Mouse (Mus musculus): ENCODE data around the gene Gabarapl2.
"Not testable (repeated sequence)": the region's sequence is repeated elsewhere in the genome, so short reads cannot be mapped to it uniquely, and the experiment has no call there.

The Gabarapl2 gene

DNA sequence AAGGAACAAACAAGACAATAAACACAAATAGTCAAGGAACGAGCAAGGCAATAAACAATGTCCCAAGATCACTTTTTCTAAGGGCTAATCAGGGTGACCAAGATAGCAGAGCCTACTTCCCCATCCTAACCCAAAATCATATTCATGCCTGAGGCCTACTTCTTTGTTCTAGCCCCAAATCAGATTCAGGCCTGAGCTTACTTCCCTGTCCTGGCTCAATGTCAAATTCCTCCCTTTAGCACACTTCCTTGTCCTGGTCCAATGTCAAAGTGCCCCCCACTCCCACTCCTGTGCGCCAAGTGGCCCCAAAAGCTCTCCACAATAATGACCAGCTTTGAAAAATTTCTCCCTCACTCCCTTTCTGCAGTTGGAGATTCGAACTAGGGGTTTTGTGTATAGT, 3.3 kb upstream of the Gabarapl2 start:
- DNase-seq (ENCODE audit: low spot score in 2 of 2): no peak

DNA sequence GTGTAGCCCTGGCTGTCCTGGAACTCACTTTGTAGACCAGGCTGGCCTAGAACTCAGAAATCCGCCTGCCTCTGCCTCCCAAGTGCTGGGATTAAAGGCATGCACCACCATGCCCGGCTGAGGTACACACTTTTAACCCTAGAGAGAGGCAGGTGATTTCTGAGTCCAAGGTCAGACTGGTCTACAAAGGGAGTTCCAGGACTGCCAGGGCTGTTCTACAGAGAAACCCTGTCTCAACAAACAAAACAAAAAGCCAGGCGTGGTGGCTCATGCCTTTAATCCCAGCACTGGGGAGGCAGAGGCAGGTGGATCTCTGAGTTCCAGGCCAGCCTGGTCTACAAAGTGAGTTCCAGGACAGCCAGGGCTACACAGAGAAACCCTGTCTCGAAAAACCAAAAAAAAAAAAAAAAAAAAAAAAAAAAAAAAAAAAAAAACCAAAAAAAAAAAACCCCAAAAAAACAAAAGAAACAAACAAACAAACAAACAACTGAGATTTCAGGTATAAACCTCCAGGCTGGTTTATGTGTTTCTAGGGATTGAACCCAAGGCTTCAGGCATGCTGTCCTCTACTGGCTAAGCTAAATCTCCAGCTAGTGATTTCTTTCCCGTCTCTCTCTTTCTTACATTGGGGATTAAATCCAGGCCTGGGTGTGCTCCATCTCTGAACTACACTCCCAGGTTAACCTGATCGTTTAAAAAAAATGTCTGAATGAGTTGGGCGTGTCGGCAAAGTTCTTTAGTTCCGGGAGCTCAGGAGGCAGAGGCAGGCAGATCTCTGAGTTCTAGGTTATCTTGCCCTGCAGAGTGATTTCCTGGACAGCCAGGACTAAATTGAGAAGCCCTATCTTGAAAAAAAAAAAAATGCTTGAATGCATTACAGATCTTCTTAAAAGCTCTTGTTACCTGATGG, 2.2 kb upstream of the Gabarapl2 start:
- not testable (repeated sequence) for DNase-seq (ENCODE audit: low spot score in 2 of 2)

DNA sequence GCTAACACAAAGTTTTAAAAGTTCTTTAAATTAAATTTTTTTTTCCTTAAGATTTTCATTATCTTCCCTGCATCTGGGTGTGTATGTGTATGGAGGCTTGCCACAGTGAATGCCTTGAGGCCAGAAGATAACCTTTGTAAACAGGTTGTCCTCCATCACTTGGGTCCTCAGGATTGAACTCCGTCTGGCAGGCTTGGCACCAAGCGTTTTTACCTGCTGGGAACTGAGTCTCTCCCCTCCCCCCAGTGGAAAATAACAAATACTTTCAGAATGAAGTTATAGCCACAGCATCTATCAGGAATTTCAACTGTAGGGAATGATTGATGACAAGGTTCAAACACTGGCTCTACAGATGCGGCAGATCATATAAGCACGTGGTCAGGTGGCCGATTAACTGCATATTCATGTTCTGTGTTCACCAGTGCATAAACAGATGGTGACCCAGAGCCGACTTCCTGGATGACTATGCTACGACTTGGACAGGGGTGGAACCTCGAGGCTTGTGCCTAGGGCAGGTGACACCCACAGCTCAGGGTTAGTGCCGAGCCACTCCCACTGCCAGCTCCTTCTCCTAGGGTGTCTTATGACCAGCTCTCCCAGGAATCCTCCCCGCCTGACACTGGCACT, 874 bp upstream of the Gabarapl2 start:
- DNase-seq (ENCODE audit: low spot score in 2 of 2): peak in 1 of 2 experiments; percentile 26

DNA sequence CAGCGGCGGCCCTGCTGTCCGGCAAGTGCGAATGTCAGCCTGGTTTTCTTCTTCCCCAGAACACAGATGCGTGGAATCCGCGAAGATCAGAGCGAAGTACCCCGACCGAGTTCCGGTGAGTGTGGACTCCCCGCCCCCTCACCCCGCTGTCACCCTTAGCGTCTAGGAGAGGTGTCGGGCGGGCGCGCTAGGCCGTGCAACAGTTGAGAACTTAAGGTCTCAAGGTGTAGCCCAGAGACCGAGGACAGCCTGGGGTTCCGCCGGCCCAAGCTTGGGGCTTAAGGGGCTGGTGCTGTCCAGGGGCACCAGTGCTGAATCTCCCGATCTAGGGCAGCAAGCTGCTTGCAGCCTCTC, 575 bp downstream of the Gabarapl2 start:
- peak; percentile 32 to 61 for DNase-seq (ENCODE audit: low spot score in 2 of 2)

DNA sequence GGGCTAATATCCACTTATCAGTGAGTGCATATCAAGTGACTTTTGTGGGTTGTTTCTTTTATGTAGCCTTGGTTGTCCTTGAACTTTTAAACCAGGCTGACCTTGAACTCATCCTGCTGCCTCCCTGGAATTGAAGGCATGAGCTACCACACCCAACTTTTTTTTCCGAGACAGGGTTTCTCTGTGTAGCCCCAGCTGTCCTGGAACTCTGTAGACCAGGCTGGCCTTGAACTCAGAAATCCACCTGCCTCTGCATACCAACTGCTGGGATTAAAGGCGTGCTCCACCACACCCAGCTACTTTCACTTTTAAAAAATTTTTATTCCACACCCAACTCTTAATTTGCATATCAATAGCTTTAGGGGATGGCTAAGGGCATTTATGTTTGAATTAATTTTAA, 3.0 kb downstream of the Gabarapl2 start:
- DNase-seq (ENCODE audit: low spot score in 2 of 2): no peak

DNA sequence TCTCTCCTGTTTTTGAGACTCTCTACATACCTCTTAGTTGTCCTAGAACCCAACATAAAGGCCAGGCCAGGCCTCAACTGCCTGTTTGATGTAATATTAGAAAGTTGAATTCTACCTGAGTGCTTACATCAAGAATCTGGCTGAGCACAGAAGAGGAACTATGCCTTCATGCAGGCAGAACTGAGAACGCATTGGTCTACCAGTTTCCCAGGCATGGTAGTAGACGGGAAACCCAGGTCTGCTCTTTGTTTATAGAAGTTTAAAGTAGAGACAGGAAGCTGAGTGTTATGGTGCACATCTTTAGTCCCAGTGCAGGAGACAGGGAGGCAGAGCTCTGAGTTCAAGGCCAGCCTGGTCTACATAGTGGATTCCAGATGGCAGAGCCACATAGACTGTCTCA, 6.6 kb downstream of the Gabarapl2 start:
- DNase-seq (ENCODE audit: low spot score in 2 of 2): no peak

DNA sequence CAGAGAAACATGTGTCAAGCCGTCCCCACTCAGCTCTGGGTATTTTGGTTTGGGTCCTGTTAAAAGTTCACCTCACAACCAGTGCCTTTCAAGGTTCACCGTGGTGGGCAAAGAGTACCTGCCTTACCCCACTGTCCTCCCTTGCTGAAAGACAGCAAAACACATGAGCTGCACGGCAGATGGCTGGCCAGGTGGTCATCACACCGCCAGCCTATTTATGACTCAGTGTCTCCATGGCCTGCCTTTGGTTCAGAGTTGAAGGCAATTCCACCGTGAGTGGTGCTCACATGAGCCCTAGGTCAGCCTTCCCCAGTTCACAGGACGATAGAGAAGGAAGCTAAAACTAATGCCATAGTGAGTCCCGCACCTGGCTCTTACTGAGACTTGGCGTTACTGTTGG, 7.5 kb downstream of the Gabarapl2 start:
- no peak for DNase-seq (ENCODE audit: low spot score in 2 of 2)

DNA sequence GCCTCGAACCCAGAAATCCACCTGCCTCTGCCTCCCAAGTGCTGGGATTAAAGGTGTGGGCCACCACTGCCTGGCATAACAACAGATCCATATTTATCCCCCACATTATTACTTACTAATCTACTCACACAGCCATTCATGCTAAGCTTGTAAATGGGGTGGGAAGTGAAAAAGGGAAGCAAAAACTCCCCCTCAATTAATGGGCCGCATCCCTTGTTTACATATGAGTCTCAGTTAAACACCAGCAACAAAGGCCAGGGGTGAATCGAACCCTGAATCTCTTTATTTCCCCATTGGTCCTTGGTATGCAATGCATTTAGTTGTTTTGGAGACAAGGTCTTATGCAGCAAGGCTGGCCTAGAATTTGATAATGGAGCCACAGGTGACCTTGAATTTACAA, 10.3 kb downstream of the Gabarapl2 start:
- DNase-seq (ENCODE audit: low spot score in 2 of 2): no peak

DNA sequence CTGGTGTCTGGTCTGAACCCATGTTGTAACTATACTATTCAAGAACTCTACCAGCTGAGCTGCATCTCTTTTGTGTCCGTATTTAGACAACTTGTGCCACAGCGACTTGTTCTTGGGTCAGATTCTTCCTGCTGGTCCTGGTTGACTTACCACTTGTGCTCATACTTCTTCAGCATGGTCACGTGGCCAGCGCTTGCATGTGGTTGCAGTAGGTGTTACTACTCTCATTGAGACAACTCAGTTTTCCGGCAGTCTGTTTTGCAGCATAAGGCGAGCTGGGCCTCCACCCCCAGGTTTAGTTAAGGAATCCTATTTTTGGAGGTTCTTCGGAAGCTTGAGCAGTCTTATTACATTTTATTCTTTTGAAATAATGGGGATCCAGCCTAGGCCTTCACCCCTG, 10.8 kb downstream of the Gabarapl2 start:
- DNase-seq (ENCODE audit: low spot score in 2 of 2): no peak

DNA sequence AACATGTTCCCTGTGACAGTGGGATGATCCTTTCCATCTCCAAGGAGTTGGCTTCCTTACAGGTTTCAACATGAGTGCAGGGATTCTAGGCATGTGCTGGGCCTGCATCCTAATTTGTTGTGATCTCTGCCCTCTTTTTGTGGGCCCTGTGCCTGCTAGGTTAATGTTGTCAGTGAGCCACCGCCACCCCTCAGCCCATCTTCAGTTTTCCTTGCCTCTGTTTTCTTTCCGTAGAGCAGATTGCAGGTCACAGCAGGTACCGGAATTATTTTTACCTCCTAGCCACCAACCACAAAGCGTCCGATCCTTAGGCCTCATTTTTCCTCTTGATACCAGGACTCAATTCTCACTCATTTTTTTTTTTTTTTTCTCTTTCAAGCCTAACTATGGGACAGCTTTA, 11.4 kb downstream of the Gabarapl2 start:
- no peak for DNase-seq (ENCODE audit: low spot score in 2 of 2)

DNA sequence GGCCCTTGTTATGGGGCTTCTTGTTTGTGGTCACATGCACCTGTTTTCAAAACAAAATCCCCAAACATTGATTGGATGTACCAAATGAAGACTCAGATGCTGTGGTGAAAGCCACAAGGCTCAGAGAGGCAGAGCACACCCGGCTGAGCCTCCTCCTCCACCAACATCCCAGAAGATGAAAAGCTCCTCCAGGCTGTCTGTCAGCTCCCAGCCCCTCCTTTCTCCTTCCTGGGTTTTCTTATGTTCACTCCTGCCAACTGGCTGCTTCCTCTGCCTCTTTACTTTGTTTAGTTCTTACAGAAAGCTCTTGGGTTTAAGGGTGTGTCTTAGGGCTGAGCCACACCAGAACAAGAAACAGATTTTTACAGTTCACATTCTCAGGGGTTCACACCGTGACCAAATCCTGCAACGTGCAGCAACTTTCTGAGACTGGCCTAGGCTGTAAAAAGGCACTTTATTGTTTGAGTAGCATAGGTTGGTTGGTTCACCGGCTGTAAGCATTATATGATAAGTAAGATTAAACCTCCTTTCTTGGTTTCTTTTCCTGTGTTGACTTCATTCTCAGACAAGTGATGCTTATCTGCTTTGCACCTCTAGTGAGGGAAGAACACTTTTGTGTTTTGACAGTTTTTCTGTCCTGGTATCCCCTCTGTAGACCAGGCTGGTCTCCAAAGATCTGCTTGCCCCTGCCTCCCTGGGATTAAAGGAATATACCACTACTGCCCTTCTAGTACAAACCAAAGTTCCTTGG, 14.5 kb downstream of the Gabarapl2 start:
- no peak for DNase-seq (ENCODE audit: low spot score in 2 of 2)

DNA sequence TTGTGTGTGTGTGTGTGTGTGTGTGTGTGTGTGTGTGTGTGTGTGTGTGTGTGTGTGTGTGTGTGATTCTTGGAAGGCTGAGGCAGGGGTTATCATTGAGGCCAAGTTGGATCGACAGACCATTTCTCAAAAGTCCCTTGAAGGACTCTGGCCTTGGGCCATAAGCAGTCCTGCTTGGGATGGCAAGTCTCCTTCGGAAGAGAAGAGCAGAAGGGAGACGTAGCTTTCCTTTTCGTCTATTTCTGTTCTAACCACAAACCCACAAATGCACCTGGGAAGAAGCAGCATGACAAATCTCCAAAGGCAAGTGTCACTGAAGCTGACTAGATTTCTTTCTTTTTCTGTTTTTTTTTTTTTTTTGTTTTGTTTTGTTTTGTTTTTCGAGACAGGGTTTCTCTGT, 15.4 kb downstream of the Gabarapl2 start:
- no peak for DNase-seq (ENCODE audit: low spot score in 2 of 2)

DNA sequence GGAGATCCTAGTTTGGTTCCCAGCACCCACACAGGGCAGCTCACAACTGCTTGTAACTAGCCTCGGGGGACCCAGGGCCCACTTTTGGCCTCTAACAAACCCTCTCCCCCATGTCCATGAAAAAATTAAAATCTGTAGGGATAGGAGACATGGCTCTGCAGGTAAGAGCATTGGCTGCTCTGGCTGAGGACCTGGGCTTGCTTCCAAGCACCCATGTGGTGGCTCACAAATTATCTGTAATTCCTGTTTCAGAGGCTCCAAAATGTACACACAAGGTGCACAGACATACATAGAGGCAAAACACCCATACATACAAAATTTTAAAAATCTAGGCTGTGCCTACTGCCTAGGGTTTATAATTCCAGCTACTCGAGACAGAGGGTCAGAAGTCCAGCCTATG, 16.7 kb downstream of the Gabarapl2 start:
- no peak for DNase-seq (ENCODE audit: low spot score in 2 of 2)

DNA sequence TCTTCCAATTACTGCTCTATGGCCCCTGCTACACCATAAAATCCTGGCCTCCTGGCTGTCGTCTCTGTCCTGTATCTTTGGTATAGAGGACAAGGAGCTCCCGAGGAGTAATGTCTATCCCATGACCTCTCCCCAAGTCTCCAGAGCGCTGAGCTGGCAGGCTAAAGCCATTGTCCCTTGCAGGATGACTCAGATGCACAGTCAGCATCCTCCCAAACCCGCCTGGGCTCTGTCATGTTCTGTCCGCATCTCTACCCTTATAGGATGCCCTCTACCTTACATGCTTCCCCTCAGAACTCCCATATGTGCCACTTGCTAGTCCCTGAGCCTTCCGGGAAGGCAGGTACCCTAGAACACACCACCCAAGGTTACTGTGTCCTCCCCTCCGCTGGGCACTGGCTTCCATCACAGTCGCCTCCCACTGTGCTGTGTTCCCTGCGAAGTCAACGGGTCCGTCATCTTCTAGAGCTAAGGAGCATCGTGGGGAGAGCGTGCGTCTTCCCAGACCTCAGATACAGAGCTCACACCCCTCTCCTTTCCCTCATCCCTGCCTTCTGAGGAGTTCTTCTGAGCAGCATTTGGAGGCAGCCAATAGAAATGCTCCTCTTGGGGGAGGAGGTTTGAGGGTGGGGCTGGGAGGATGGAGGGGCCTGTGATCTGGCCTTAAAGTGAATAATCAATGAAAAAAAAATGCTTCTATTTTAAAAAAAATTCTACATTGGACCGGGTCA, 20.3 kb downstream of the Gabarapl2 start:
- DNase-seq (ENCODE audit: low spot score in 2 of 2): no peak

DNA sequence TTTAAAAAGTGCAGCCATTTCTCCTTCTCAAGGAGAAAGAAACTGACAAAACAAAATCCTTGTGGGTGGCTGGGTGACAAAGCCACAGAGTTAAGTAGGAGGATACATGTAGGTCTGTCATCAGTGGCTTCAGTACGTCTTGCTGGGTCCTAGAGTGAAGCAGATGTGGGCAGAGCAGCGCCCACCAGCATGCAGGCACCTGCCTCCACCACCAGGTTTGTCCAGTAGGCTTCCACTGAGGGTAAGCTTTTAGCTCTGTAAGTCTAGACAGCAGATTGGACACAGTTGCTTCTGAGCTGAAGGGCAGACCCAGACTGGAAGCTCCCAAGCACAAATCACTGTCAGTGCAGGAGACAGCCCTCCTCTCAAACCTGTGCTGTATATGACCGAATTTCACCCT, 20.8 kb downstream of the Gabarapl2 start:
- DNase-seq (ENCODE audit: low spot score in 2 of 2): no peak

DNA sequence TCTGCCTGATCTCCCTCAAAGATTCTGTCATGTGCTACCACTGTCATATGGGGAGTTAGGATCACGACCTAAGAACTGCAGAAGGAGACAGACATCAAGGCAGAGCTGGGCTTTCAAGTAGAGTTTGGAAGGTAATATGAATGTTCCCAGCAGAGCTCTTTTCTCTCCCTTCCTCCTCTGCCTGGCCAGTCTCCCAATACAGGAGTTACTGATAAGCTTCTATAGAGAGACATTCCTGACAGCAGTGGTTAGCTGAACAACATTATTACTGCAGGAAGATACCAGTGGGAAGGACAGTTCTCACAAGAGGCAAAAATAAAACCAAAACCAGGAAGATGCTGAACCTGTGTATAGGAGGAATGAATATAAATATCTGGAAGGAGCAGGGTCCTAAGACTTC, 22.1 kb downstream of the Gabarapl2 start:
- DNase-seq (ENCODE audit: low spot score in 2 of 2): no peak

DNA sequence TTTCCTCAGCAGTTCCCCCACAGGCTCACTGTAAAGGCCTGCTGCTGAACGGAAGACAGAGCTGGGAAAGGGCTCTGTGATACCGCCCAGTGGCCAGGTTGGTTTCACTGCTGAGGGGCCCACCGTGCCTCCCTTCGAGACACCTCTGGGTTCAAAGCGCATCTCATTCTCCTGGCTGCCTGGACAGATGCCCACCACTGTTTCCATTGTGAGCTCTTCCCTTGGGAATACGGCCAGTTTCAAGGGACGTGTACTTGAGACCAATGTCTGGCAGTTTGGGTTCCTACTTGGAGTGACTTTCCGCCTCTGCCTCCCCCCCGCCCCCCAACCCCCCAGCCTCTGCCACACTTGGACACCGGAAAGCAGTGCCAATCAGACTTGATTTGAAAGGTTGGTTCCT, 22.6 kb downstream of the Gabarapl2 start:
- no peak for DNase-seq (ENCODE audit: low spot score in 2 of 2)

DNA sequence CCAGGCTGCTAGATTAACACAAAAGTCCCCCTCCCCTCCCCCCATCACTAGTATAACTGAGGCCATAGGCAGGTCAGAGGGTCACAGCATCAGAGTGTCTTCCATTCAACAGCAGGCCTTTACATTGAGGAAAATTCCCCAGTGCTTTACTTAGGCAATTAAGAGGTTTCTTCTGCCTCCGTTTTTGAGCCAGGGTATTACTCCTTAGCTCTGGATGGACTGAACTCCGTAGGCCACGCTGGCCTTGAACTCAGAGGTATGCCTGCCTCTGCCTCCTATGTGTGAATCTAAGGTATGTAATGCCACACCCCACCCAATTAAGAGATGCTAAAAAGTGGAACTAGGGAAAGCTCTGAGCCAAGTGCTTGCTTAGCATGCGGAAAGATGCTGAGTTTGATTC, 23.0 kb downstream of the Gabarapl2 start:
- DNase-seq (ENCODE audit: low spot score in 2 of 2): no peak

DNA sequence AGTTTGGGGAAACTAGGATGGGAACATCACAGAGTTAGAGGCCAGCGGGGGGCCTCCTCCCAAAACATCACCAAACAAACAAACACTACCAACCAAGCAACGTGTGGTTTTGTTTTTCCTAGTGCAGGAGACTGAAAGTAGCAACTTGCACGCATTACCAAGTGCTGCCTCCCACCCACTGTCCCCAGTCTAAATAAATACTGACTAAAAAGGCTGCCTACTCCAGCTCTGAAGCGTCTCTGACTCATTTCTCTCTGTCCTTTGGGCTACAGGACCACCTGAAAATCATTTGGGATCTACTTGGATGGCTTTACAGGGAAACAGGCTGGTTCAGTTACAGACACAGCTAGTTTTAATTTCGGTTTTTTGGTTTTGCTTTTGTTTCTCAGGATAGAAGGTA, 23.8 kb downstream of the Gabarapl2 start:
- DNase-seq (ENCODE audit: low spot score in 2 of 2): no peak

DNA sequence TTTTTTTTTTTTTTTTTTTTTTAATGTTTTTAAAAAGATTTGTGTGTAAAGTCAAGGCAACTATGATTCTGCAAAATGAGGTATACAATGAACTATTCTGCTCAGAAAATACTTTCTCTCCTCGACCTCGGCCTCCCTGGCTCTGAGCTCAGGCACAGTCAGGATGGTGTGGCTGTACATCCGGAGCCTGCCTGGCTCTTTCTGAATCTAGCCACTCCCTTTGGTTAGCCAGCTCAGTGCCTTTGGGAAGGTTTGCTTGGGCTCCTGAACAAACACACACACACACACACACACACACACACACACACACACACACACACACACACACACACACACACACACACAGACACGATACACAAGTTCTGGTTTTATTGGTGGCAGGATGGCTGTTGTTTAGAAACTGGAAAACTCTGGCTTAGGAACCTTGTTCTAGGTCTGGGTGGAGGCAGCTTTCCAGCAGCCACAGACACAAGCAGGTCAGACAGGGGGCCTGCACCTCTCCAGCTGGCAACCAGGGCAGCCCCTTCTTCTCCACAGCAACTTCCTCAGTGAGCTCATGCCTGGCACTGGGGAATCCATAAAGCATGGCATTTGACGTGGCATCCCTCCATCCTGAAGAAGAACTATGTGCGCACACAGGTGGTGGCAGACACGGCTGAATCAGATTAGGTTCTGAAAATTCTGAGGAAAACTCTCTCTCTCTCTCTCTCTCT, 24.5 kb downstream of the Gabarapl2 start:
- DNase-seq (ENCODE audit: low spot score in 2 of 2): no peak

DNA sequence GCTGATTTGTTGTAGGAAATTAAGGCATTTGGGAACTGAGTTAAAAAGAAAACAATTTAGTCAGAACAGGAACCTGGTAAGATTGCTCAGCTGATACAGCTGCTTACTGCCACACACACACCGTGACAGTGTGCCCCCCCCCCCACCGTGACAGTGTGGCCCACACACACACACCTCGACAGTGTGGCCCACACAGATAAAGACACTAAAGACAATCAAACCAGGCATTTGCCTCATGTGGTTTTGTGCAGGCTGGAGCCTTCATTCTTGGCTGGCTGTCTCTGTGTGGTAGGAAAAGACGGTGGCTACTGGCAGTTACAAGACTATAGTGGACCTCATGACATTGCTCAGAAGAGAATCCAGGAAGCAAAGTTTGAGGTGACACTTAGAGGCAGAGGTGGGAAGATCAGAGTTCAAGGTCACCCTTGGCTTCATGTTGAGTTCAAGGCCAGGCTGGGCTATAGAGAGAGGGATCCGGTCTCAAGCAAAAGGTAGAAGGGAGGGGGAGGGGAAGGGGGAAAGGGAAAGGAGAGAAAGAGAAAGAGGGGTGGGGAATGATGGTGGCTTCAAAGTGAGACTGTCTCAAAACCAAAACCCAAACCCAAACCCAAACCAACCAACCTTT, 26.9 kb downstream of the Gabarapl2 start:
- DNase-seq (ENCODE audit: low spot score in 2 of 2): no peak

All from urinary bladder, postnatal 4 days (tissue).